Comparison of ENCODE assay signal across 27 mouse cellular contexts in genomic region chr13:116003733-116004132, GRCm38 (mm10).
A peak's percentile ranks its signal among the peaks of the same experiment; 100 is the strongest.
DNase-seq lines count a peak whose midpoint lies in the region; ATAC-seq and TF ChIP-seq lines count a peak whose summit lies in the region.
"Had no signal": no experiment of that assay in that cellular context is flagged by ENCODE, and none has a peak within 500 bp of the region (broad histone marks: within the 10 kb centered on the region; RNA-seq: fewer than 3 reads in every experiment).

No protein-coding gene starts in this region.

- peak; percentile 15 for DNase-seq in adrenal gland, postnatal 14 days
- DNase-seq in adrenal gland, postnatal 4 days (ENCODE audit: low spot score in 2 of 2) = no peak
- DNase-seq in 3T3-L1 (ENCODE audit: low read depth, low spot score) (peak; percentile 76), adipocyte (ENCODE audit: low spot score) (peak; percentile 30)
- no peak for DNase-seq in spleen, postnatal 14 days (ENCODE audit: low spot score in 2 of 2)
- no peak for DNase-seq in right cerebral cortex, adult 2 months (ENCODE audit: low spot score in 2 of 2)
- DNase-seq in midbrain, embryonic 11.5 days (ENCODE audit: low spot score, missing footprints) = no peak
- DNase-seq: cerebellum, adult 18-20 months; cerebellum, adult 9-11 months; cerebellum, postnatal 36 days; embryo, embryonic 11 days; gastrocnemius, postnatal 25 days; heart, adult 2 months; kidney, adult 8-10 months had no signal

- H3K36me3 ChIP-seq in C2C12 (ENCODE audit: control insufficient read depth, insufficient read depth) = no peaks in the 10 kb centered on the region
- H3K36me3 ChIP-seq in midbrain, embryonic 11.5 days (ENCODE audit: control insufficient read depth, insufficient read depth, low read length) = no peaks in the 10 kb centered on the region
- H3K36me3 ChIP-seq: embryonic facial prominence, embryonic 10.5 days; embryonic facial prominence, embryonic 13.5 days; forebrain, embryonic 12.5 days; forebrain, embryonic 15.5 days; G1E; hindbrain, embryonic 12.5 days; hindbrain, embryonic 15.5 days had no signal

- no peaks in the 10 kb centered on the region for H3K79me2 ChIP-seq in C2C12 (ENCODE audit: control insufficient read depth, insufficient read depth)

- H3K27ac ChIP-seq in midbrain, embryonic 11.5 days (ENCODE audit: low read depth, low read length) = no peak overlapping the region
- H3K27ac ChIP-seq: embryonic facial prominence, embryonic 10.5 days; embryonic facial prominence, embryonic 13.5 days; forebrain, embryonic 12.5 days; forebrain, embryonic 15.5 days; heart, adult 2 months; hindbrain, embryonic 12.5 days; hindbrain, embryonic 15.5 days had no signal

- no peaks in the 10 kb centered on the region for H3K79me3 ChIP-seq in C2C12 (ENCODE audit: low read depth)

- 74% methylated on average over 1 of the region's 1 CpGs for WGBS in midbrain, embryonic 11.5 days

- no peaks in the 10 kb centered on the region for H3K27me3 ChIP-seq in C2C12 (ENCODE audit: control insufficient read depth, insufficient read depth, insufficient read length)
- H3K27me3 ChIP-seq in midbrain, embryonic 11.5 days (ENCODE audit: control insufficient read depth, insufficient read depth, low read length) = no peaks in the 10 kb centered on the region
- H3K27me3 ChIP-seq: CH12.LX; embryonic facial prominence, embryonic 13.5 days; forebrain, embryonic 12.5 days; forebrain, embryonic 15.5 days; hindbrain, embryonic 12.5 days; hindbrain, embryonic 15.5 days had no signal

- no peak for TF ChIP-seq CTCF in C2C12 (IDR thresholded peaks at IDR 0.05; ENCODE audit: control insufficient read depth, insufficient read depth, insufficient read length)

- no peaks in the 10 kb centered on the region for H3K4me1 ChIP-seq in midbrain, embryonic 11.5 days (ENCODE audit: control insufficient read depth, insufficient read depth, low read length)
- H3K4me1 ChIP-seq: embryonic facial prominence, embryonic 10.5 days; embryonic facial prominence, embryonic 13.5 days; forebrain, embryonic 12.5 days; hindbrain, embryonic 12.5 days; hindbrain, embryonic 15.5 days had no signal

- H3ac ChIP-seq in C2C12 (ENCODE audit: control insufficient read depth, insufficient read length, low read depth) = no peak overlapping the region

- no peak for ATAC-seq in midbrain, embryonic 11.5 days (ENCODE audit: low FRiP score)
- ATAC-seq: activated CD4-positive, CD25-positive, alpha-beta regulatory T cell, adult 4 months; forebrain, embryonic 15.5 days; intestine, postnatal 0 days had no signal

- H3K9me3 ChIP-seq in midbrain, embryonic 11.5 days (ENCODE audit: control insufficient read depth, low read length) = no peaks in the 10 kb centered on the region
- H3K9me3 ChIP-seq: embryonic facial prominence, embryonic 10.5 days; embryonic facial prominence, embryonic 13.5 days; forebrain, embryonic 12.5 days; forebrain, embryonic 15.5 days; G1E; hindbrain, embryonic 12.5 days; hindbrain, embryonic 15.5 days had no signal

- no peak overlapping the region for H3K4me2 ChIP-seq in midbrain, embryonic 11.5 days
- H3K4me2 ChIP-seq: embryonic facial prominence, embryonic 13.5 days; forebrain, embryonic 12.5 days; forebrain, embryonic 15.5 days; heart, embryonic 11.5 days; hindbrain, embryonic 12.5 days; hindbrain, embryonic 15.5 days had no signal

- no peak overlapping the region for H3K4me3 ChIP-seq in C2C12 (ENCODE audit: insufficient read depth, poor library complexity, severe bottlenecking)
- H3K4me3 ChIP-seq in midbrain, embryonic 11.5 days (ENCODE audit: low read depth, low read length) = no peak overlapping the region
- H3K4me3 ChIP-seq: embryonic facial prominence, embryonic 10.5 days; embryonic facial prominence, embryonic 13.5 days; erythroblast, embryonic 14.5 days; forebrain, embryonic 12.5 days; forebrain, embryonic 15.5 days; heart, adult 2 months; hindbrain, embryonic 12.5 days; hindbrain, embryonic 15.5 days had no signal

- no peak overlapping the region for H3K9ac ChIP-seq in midbrain, embryonic 11.5 days (ENCODE audit: low read length)
- H3K9ac ChIP-seq: embryonic facial prominence, embryonic 13.5 days; forebrain, embryonic 12.5 days; forebrain, embryonic 15.5 days; hindbrain, embryonic 12.5 days; hindbrain, embryonic 15.5 days had no signal

TF ChIP-seq in C2C12, 6 proteins besides CTCF, POLR2A, EP300 and RAD21:
- TF ChIP-seq MAX (IDR thresholded peaks at IDR 0.05) (no peak), USF1 (IDR thresholded peaks at IDR 0.05; ENCODE audit: low read depth) (no peak), MYOD1 (IDR thresholded peaks at IDR 0.05; ENCODE audit: control insufficient read depth, insufficient read length, low read depth) (no peak), FOSL1 (IDR thresholded peaks at IDR 0.05; ENCODE audit: insufficient read depth, low read length, poor library complexity, severe bottlenecking) (no peak), MYOG (IDR thresholded peaks at IDR 0.05; ENCODE audit: control insufficient read depth, extremely low read depth, insufficient read length) (no peak), CEBPB (IDR thresholded peaks at IDR 0.05; ENCODE audit: low read depth) (peak; percentile 86)

Comparison
In these comparisons a context has a peak if more than half of its experiments do, and no peak if none do; other contexts are left out.
1. DNase-seq: peak in adrenal gland, postnatal 14 days (single experiment), 3T3-L1 (single experiment) and adipocyte (single experiment); none in adrenal gland, postnatal 4 days (0 of 2), spleen, postnatal 14 days (0 of 2), right cerebral cortex, adult 2 months (0 of 2) and midbrain, embryonic 11.5 days (single experiment).